Mouse (Mus musculus) erythroblast, embryonic 14.5 days (primary cell): ENCODE data around the gene Sphk2. TPM values are rescaled to one million over a fixed set of nuclear protein-coding genes. Genes with fewer than 3 reads are reported as not detected.

Experiments
- H3K27me3 ChIP-seq: 2 replicates; pipeline ENCODE4 v1.6.1; 2012; ENCODE audit warnings: inconsistent platforms; ENCODE audit not compliant: control insufficient read depth
- H3K36me3 ChIP-seq: 2 replicates; pipeline ENCODE4 v1.6.1; 2012; ENCODE audit warnings: mild to moderate bottlenecking, inconsistent platforms; ENCODE audit not compliant: control insufficient read depth
- H3K4me1 ChIP-seq: 2 replicates; pipeline ENCODE4 v1.6.1; 2012; ENCODE audit warnings: inconsistent platforms; ENCODE audit not compliant: control insufficient read depth
- H3K4me3 ChIP-seq: replicated peaks from 2 replicates; pipeline ENCODE3; 2012; ENCODE audit warnings: moderate library complexity, mild to moderate bottlenecking, inconsistent platforms
- H3K9me3 ChIP-seq: 2 replicates; pipeline ENCODE4 v1.6.1; 2012; ENCODE audit warnings: low read length, inconsistent platforms, mixed read lengths; ENCODE audit not compliant: control insufficient read depth
- GATA1 ChIP-seq: IDR thresholded peaks from 2 replicates; pipeline ENCODE4 v1.6.1; 2012; ENCODE audit warnings: low read length, inconsistent platforms, mixed read lengths
- TAL1 ChIP-seq: IDR thresholded peaks from 3 replicates; pipeline ENCODE4 v1.6.1; 2012; ENCODE audit warnings: low read length, inconsistent platforms, mixed read lengths
- polyA plus RNA-seq: library from polyadenylated mRNA; stranded (reverse); fragments of >175 nt; gene quantifications from 2 replicates; pipeline ENCODE4 v1.2.3, GENCODE M21; 2012

Gene Sphk2
- 5.1 and 5.7 TPM in 2 replicates for polyA plus RNA-seq

- no peak for TF ChIP-seq TAL1
- no peak for TF ChIP-seq GATA1
- Histone ChIP-seq H3K4me1 (peaks cover 67% of the 10 kb centered on the region), H3K36me3 (peaks cover 56% of the 10 kb centered on the region), H3K9me3 (no peaks in the 10 kb centered on the region), H3K4me3 (peak within 1 kb of the TSS; percentile 83), H3K27me3 (no peaks in the 10 kb centered on the region)
Observed at GRCm38 (mm10) chr7:45717918-45718297, at the start of gene Sphk2. TSS of gene Sphk2 (minus strand) at chr7:45718002.

DNA sequence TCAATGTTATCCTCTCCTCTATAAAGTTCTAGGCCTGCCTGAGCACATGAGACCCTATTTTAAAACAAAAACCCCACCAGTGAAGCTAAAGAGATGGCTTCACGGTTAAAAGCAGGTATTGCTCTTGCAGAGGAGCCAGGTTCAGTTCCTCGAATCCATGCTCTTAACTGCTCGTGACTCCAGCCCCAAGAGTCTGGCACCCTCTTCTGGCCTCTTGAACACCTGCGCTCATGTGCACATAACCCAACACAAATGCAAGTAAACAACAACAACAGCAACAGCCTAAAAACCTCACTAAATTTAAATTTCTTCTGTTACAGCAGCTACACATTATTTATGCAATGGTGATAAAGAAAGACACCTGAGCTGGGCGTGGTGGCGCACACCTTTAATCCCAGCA, 49.7 kb upstream of the Sphk2 start:
- H3K4me3 ChIP-seq: no peak overlapping the region
- H3K36me3 ChIP-seq: no peaks in the 10 kb centered on the region
- H3K9me3 ChIP-seq: no peaks in the 10 kb centered on the region
- H3K27me3 ChIP-seq: no peaks in the 10 kb centered on the region
- no peaks in the 10 kb centered on the region for H3K4me1 ChIP-seq
- TF ChIP-seq GATA1 (no peak), TAL1 (no peak)

- no peak for TF ChIP-seq GATA1
- Histone ChIP-seq H3K4me3 (no peak overlapping the region), H3K9me3 (no peaks in the 10 kb centered on the region), H3K27me3 (no peaks in the 10 kb centered on the region), H3K4me1 (no peaks in the 10 kb centered on the region), H3K36me3 (no peaks in the 10 kb centered on the region)
Observed at GRCm38 (mm10) chr7:45766764-45767163, 49.0 kb upstream of the Sphk2 start.

GRCm38 (mm10) chr7:45765995-45766394, 48.2 kb upstream of the Sphk2 start:
- Histone ChIP-seq H3K4me1 (no peaks in the 10 kb centered on the region), H3K4me3 (no peak overlapping the region), H3K36me3 (no peaks in the 10 kb centered on the region), H3K9me3 (no peaks in the 10 kb centered on the region), H3K27me3 (no peaks in the 10 kb centered on the region)
- no peak for TF ChIP-seq GATA1
- no peak for TF ChIP-seq TAL1

DNA sequence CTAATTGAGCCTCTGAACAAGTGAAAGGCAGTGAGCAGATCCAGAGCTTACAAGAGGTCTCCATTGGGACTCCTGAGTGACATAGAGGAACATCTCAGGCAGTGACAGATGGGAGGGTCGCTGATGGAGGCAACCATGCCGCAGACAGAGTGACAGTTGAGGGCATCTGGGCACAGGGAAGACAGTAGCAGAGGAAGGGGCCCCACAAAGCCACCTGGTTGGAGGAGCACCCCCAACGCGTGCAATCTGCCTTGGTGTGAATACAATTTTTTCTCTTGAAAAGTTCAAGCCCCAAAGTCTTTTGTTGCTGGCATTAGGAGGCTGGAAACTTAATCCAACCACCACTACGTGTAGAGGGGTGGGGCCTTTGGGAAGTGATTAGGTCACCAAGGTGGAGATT, 42.3 kb upstream of the Sphk2 start:
- no peak for TF ChIP-seq TAL1
- TF ChIP-seq GATA1: no peak
- H3K9me3 ChIP-seq: no peaks in the 10 kb centered on the region
- H3K36me3 ChIP-seq: no peaks in the 10 kb centered on the region
- H3K27me3 ChIP-seq: peaks cover 28% of the 10 kb centered on the region
- no peaks in the 10 kb centered on the region for H3K4me1 ChIP-seq
- no peak overlapping the region for H3K4me3 ChIP-seq

GRCm38 (mm10) chr7:45759400-45759799, 41.6 kb upstream of the Sphk2 start:
- no peak for TF ChIP-seq GATA1
- Histone ChIP-seq H3K4me3 (no peak overlapping the region), H3K36me3 (no peaks in the 10 kb centered on the region), H3K9me3 (no peaks in the 10 kb centered on the region), H3K4me1 (no peaks in the 10 kb centered on the region), H3K27me3 (peaks cover 28% of the 10 kb centered on the region)

- Histone ChIP-seq H3K4me1 (no peaks in the 10 kb centered on the region), H3K27me3 (peaks cover 26% of the 10 kb centered on the region), H3K9me3 (peaks cover 2% of the 10 kb centered on the region; the same call in 1 of the 2 replicates), H3K4me3 (no peak overlapping the region), H3K36me3 (no peaks in the 10 kb centered on the region)
- no peak for TF ChIP-seq TAL1
- TF ChIP-seq GATA1: no peak
Observed at GRCm38 (mm10) chr7:45755703-45756102, 37.9 kb upstream of the Sphk2 start.

DNA sequence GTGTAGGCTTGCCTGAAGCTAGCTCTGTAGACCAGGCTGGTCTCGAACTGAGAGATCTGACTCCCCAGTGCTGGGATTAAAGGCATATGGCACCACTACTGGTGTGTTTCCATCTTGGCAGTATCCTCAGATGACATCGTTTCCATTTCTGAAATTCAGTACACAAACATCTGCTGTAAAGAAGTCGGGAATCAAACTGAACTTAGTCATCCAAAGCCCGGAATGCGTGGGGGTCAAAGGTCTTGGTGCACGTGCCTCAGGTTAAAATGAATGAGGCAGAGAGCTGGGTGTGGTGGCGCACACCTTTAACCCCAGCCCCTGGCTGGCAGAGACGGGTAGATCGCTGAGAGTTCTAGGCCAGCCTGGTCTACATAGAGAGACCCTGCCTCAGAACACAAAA, 32.4 kb upstream of the Sphk2 start:
- H3K36me3 ChIP-seq: no peaks in the 10 kb centered on the region
- H3K9me3 ChIP-seq: peaks cover 6% of the 10 kb centered on the region
- no peak overlapping the region for H3K4me3 ChIP-seq
- no peaks in the 10 kb centered on the region for H3K4me1 ChIP-seq
- H3K27me3 ChIP-seq: no peaks in the 10 kb centered on the region; the same call in 1 of the 2 replicates
- TF ChIP-seq GATA1 (no peak), TAL1 (no peak)

DNA sequence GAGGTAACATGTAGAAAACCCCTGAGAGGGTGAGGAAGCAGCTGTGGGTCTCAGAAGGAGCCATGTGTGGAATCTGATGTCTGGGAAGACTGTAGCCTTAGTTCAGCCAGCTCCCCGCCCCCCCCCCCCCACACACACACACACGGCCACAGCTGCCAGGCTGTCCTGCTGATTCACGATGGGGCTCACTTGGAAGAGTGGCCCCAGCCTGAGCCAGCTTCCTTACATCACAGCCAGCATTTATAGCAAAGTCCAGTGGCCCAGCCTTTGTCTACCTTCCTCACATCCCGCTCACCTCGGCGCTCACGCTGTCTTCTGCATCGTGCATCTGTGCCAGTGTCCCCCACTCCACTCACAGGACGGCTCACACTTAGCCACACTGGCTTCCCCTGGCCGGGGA, 31.6 kb upstream of the Sphk2 start:
- no peak overlapping the region for H3K4me3 ChIP-seq
- TF ChIP-seq TAL1 (no peak), GATA1 (no peak)

DNA sequence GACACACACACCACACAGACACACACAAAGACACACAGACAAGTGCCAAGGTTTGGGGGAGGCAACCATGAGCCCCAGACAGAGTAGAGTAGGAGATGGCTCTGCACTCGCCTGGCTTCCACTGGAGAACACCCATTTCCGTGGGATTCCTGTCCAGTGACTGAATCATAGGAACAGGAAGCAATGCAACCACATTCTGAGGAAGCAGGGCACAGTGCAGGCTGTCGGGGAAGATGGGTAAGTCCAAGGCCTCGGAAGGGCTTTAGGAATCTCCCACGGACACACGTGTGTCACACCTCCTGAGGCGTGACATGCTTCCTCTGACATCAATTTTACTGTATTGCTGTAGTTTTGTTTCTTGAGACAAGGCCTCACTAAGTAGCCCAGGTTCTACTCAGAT, 30.3 kb upstream of the Sphk2 start:
- Histone ChIP-seq H3K9me3 (peaks cover 6% of the 10 kb centered on the region), H3K4me1 (no peaks in the 10 kb centered on the region), H3K4me3 (no peak overlapping the region), H3K36me3 (no peaks in the 10 kb centered on the region), H3K27me3 (no peaks in the 10 kb centered on the region; the same call in 1 of the 2 replicates)
- TF ChIP-seq TAL1 (no peak), GATA1 (no peak)

More for the DNA sequence above, 31.6 kb upstream of the Sphk2 start:
- no peaks in the 10 kb centered on the region for H3K4me1 ChIP-seq
- H3K36me3 ChIP-seq: no peaks in the 10 kb centered on the region
- no peaks in the 10 kb centered on the region; the same call in 1 of the 2 replicates for H3K27me3 ChIP-seq
- peaks cover 6% of the 10 kb centered on the region for H3K9me3 ChIP-seq
